Mouse (Mus musculus) liver (tissue): ENCODE results near the gene Tnr.

ENCODE experiments used
- DNase-seq: peaks from one replicate; pipeline ENCODE4 v3.0.0-alpha.2; 2020; ENCODE audit warnings: mixed read lengths

Tnr gene

GRCm38 (mm10) chr1:159567171-159567570 is 43.6 kb downstream of the Tnr start:
- DNase-seq, result no peak

DNA sequence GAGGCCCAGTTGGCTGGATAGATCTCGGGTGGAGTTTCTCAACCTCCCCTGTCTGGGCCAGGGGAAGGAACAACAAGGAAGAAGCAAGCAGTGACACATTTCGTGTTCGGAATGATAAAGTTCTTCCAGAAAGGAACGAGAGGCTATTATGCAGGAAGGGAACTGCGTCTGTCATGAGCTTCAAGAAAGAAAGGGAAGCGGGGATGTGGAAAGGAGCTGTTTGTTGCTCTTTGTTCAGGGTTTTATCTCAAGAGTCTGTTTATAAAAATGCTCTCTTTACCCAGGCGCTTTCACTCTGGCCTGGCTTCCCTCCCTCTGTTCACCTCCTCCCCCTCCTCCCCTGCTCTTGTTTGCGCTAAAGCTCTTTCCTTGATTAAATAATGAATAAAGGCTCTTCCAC is 46.7 kb downstream of the Tnr start:
- no peak for DNase-seq

DNA sequence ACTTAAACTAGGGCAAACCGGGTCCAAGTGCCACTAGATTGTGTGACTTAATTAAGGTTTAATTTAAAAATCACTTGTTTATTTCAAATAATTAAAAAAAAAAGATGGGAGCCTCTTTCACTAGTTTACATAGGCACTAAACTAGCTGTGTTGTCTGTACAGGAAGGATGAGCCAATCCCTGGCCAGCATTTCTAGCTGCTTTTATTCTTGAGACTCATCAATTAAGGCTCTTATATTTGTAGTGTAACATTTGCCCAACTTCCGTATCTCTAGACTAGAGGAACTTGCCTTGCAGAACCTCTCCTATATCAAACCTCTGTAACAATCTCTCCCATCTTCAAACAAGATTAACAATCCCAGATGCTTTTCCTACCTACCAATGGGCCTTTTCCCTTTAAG is 47.3 kb downstream of the Tnr start:
- DNase-seq, result no peak

DNA sequence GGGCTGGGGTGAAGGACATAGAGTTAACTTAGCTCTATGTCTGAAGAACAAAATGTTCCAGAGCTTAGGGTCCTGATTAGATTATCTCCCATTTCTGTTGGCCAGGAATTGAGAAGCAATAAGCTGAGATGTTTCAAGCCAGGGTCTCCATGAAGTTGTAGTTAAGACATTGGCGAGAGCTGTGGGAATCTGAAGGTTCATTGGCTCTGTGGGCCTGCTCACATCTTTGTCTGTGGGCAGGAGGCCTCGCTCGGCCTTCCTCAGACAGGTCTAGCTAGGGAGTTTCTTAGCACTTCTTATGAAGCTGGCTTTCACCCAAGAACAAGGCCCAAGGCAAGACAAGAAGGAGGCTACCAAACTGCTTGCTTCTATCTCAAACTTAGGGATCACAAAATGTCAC is 48.4 kb downstream of the Tnr start:
- DNase-seq, result no peak

DNA sequence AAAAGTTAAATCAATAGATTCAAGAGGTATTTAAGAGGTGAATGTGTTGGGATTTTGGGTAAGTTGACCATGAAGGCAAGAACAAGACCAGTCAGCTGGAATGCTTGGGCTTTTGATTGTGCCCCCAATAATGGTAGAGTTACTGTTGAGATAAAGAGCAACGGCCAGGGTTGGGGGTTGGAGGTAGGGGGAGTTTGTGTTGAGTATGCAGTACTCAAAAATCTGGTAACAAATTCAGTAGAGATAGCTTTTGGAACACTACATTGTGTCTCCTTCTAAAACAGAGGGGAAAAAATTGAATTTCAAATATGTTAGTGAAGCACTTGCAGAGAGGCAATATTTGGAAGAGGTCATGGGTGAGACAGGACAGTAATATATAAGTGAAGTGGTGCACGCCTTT is 49.5 kb downstream of the Tnr start:
- DNase-seq, result no peak

- DNase-seq, result no peak
Measured at GRCm38 (mm10) chr1:159574661-159575060, 51.1 kb downstream of the Tnr start.

- no peak for DNase-seq
Measured at GRCm38 (mm10) chr1:159576246-159576645, 52.7 kb downstream of the Tnr start.

GRCm38 (mm10) chr1:159578391-159578790 is 54.8 kb downstream of the Tnr start:
- DNase-seq, result no peak

DNA sequence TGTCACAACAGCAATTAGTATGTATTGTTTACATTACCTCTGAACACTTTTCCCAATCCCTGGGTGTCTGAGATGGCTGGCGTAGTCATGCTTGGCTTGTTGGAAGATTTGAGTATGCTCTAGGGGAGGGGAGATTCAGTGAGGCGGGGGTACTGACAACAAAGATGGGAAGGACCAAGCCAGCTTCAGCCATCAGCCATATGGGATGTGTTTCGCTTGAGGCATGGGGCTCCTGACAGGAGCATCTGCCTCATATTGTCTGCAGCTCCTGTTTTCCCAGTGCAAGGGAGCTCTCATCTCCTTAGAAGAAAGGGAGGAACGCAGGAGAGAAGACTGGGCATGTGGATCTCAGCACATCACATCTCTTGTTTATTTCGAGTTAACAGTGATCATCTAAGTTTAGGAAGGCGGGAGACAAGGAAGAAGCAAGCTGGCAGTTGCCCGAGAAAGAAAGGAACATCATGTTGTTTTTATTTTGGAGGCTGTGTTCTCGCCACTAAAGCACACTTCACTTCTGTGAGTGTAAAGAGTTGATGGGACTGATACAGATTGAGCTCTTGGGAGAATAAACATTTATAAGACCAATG is 56.9 kb downstream of the Tnr start:
- no peak for DNase-seq

DNA sequence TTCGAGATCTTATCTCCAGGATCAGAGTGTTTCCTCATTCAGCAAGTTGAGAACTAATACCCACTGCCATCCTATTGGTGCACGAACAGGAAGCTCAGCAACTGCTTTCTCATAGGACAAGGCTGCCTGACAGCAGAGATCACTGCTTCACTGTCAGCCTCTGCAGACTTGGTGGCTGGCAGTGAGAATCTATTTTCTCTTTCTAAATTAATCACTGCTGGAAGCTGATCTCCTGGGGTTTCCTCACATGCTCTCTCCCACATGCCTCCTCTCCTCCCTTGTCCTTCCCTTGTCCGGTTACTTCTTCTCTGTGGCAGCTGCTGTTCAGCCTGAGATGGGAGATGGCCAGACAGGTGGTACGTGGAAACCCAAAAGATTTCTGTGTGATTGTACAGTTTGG is 60.3 kb downstream of the Tnr start:
- DNase-seq, result no peak

GRCm38 (mm10) chr1:159588741-159589140 is 65.2 kb downstream of the Tnr start:
- no peak for DNase-seq

- no peak for DNase-seq
Measured at GRCm38 (mm10) chr1:159594099-159595058, 70.8 kb downstream of the Tnr start.

DNA sequence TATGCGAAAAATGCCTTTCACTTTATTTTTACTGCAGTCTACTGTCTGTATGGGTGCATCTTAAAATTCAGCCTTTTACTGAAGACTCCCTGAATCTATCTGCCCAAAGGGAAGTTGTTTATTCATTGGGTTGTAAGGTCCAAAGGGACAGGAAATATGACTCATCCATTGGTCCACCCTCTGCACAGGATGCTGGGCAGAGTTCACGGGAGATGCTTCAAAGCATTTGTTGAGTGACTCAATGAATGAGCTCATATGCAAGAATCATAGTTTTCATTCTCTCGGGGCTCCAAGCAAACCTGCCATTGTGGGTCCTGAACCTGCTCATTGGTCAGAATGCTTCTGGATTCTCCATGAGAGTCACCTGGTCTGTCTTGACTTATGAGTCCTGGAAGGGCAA is 72.2 kb downstream of the Tnr start:
- DNase-seq, result no peak

DNA sequence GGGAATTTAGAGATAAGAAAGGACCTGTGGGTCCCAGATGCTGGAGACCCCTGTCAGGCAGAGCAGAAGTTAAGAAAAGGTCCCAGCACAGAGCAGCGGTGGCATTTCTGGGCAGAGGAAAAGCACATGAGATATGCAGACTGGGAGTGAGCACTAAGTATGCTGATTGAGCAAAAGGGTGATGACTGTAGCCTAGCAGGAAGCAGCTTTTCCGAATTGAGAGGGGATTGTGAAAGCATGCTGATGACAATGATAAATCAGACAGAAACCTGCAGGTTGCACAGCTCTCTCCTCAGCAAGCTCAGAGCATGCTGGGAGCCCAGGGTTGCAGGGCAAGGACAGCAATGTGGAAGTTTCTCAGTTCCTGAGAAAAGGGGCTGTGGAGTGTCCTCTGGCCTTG is 73.1 kb downstream of the Tnr start:
- DNase-seq, result no peak

DNA sequence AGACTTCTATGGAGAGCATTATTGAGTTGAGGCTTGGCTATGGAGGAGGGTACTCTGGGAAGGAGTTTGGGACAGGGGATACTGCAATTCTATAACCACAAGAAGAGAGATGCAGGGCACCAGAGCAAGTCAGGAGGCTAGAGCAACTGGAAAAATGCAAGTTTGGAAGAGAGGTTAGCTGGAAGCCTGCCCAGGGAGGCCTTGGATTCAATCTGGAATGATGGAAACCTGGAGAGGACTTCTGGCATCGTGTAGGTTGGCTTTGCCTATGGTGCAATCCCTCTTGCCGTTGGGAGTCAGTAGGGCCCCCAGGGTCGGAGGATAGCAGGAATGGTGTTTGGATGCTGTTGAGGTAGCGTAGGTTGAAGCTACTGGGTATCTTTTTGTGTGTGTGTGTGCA is 90.0 kb downstream of the Tnr start:
- no peak for DNase-seq

GRCm38 (mm10) chr1:159614062-159614601 is 90.6 kb downstream of the Tnr start:
- DNase-seq, result no peak

- DNase-seq, result no peak
Measured at GRCm38 (mm10) chr1:159614644-159615431, 91.3 kb downstream of the Tnr start.

DNA sequence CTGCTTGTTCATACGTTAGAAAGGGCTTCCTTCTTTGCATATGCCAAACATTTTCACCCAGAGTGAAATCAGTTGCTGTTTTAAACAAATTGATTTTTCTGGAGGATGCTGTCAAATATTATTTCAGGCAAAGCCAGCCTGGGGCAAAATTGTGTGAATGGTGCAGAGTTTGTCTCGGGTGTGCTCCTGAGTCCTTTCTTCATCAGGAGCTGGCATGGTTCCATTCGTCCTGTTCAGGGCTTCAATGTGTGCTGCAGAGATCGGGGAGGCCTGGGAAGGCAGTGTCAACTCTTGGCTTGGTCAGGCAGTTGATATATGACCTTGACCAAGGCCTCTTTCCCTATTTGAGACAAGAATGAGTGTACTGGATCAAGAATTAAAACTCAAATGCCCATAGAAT is 92.1 kb downstream of the Tnr start:
- DNase-seq, result no peak

DNA sequence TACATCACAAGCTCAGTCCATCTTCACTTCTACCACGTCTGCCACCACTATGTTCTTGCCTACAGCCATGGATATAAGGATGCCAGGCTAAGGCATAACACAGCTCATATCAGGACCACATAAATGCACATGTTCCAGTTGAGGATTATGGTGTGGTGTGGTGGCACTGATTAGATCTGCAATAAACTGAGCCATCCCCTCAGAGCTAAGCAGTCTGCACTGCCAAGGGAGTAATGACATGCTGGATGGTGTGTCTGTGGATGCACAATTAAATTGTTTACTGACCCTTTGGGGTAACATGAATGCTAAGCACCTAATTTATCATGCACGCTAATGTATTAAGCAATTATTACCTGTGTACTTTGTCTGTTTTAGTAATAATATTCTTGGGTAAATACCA is 95.6 kb downstream of the Tnr start:
- DNase-seq, result no peak

GRCm38 (mm10) chr1:159621321-159621720 is 97.8 kb downstream of the Tnr start:
- no peak for DNase-seq

- no peak for DNase-seq
Measured at GRCm38 (mm10) chr1:159629119-159629518, 105.5 kb downstream of the Tnr start.

- no peak for DNase-seq
Measured at GRCm38 (mm10) chr1:159629822-159630589, 106.4 kb downstream of the Tnr start.

- no peak for DNase-seq
Measured at GRCm38 (mm10) chr1:159632558-159632957, 109.0 kb downstream of the Tnr start.
